Mouse (Mus musculus) intestine, embryonic 15.5 days (tissue): Measurements from ENCODE around the gene Zfp398. TPM values are rescaled to one million over a fixed set of nuclear protein-coding genes. Genes with fewer than 3 reads are reported as not detected.

Source experiments
- ATAC-seq: fragments of 200-750 bp; cut with Nextera tagmentation; 2 replicates; pipeline ENCODE4 v1.8.0; 2017; ENCODE audit warnings: moderate TSS enrichment, moderate library complexity
- H3K27ac ChIP-seq: fragments of 300-500 bp; sonication (generic); 2 replicates; pipeline ENCODE4 v1.5.1; 2015; ENCODE audit warnings: mild to moderate bottlenecking, inconsistent platforms
- H3K27me3 ChIP-seq: fragments of 300-500 bp; sonication (generic); replicated peaks from 2 replicates; pipeline ENCODE4 v1.6.1; 2015; ENCODE audit warnings: inconsistent platforms
- H3K36me3 ChIP-seq: fragments of 300-500 bp; sonication (generic); 2 replicates; pipeline ENCODE4 v1.6.1; 2015; ENCODE audit warnings: inconsistent platforms
- H3K4me1 ChIP-seq: fragments of 300-500 bp; sonication (generic); replicated peaks from 2 replicates; pipeline ENCODE4 v1.6.1; 2015; ENCODE audit warnings: inconsistent platforms
- H3K4me2 ChIP-seq: fragments of 300-500 bp; sonication (generic); replicated peaks from 2 replicates; pipeline ENCODE4 v1.6.1; 2015; ENCODE audit warnings: mild to moderate bottlenecking, inconsistent platforms
- H3K4me3 ChIP-seq: fragments of 300-500 bp; sonication (generic); replicated peaks from 2 replicates; pipeline ENCODE4 v1.5.1; 2015; ENCODE audit warnings: inconsistent platforms
- H3K9ac ChIP-seq: fragments of 300-500 bp; sonication (generic); 2 replicates; pipeline ENCODE4 v1.6.1; 2015; ENCODE audit warnings: inconsistent platforms
- H3K9me3 ChIP-seq: fragments of 300-500 bp; sonication (generic); 2 replicates; pipeline ENCODE4 v1.6.1; 2016; ENCODE audit warnings: inconsistent platforms
- WGBS: fragments of 180-500 bp; shearing (Covaris S2); methylation state at CpG from one replicate; pipeline ENCODE4 v1.1.7; 2015; 5-methylcytosine and 5-hydroxymethylcytosine counted together
- polyA plus RNA-seq: library from polyadenylated mRNA; unstranded; fragments of >200 nt; fragmentation: Nextera tagmentation; extraction: Ambion mirVana; gene quantifications from 2 replicates; pipeline ENCODE4 v1.2.1, GENCODE M21; 2015

Zfp398 gene
- polyA plus RNA-seq, result 6.8 and 8.2 TPM in 2 replicates

DNA sequence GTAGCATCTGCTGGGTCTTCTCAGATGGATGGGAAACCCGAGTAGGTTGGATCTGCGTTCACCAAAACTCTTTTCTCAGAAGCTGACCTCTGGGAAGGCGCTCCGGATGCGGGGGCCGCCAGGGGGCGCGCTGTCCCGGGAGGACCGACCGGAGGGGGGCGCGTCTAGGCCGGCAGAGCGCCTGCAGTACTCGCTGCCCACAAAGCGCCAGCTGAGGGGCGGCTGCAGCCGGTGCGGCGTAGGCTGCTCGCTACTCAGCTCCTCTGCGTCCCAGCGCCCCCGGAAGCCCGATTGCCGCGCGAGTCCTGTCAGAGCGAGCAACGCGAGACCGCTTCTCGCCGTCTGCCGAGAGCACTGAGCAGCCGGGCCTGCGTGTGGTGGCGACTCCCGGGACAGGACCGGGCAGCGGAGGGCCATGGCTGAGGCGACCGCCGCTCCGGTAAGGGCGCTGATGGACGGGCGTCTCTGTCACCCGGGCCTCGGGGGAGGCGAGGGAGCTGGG lies at the start of gene Zfp398:
Gene Zfp398, plus strand, starts transcription at position 180 of the 502 bp plus-strand sequence.
- H3K9ac ChIP-seq, result peak within 1 kb of the TSS; percentile 92
- peaks cover 3% of the 10 kb centered on the region; the same call in 1 of the 2 replicates for H3K4me1 ChIP-seq
- under 1% methylated on average over 52 of the region's 52 CpGs for WGBS
- H3K9me3 ChIP-seq, result no peaks in the 10 kb centered on the region
- no peaks in the 10 kb centered on the region for H3K27me3 ChIP-seq
- ATAC-seq, result peak; percentile 96
- H3K4me3 ChIP-seq, result peak within 1 kb of the TSS; percentile 90
- peak within 1 kb of the TSS; percentile 57 for H3K4me2 ChIP-seq
- H3K36me3 ChIP-seq, result no peaks in the 10 kb centered on the region
- peak within 1 kb of the TSS; percentile 97 for H3K27ac ChIP-seq

DNA sequence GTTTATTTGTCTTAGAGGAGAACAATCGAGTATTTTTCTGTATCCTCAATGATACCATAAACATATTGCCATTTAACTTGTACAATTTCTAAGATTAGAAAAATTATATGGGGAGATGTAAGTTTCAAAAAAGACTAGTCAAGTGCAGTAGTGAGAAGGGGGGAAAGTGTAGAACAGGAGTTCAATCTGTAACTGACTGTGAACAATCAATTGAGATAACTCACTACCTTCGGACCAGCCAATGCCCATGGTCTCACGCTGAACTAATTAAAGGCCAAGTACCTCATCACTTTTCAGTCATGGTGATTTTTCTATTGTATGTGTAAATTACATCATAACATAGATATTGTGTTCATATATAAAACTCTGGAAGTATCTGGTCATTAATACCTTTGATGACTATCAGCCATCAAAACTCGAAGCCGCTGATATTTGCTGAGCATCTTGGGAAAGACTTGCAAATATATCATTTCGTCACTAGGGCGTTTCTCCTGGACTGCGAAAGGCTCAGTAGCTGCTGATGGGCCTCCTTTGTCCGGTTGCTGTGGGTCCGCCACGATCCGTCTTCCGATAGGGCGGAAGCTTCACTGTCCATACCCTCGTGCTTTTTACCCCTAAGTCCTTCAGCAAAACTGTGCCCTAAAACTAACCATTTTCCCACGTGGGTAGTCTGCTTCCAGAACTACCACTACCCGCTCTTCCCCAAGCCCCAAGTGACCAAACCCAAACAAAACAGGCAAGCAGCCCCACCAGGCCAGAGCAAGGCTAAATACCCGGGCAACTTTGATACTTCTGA lies 47.3 kb upstream of the Zfp398 start:
- Histone ChIP-seq H3K4me3 (peak overlapping the region; percentile 45), H3K36me3 (no peaks in the 10 kb centered on the region), H3K4me1 (0 out of 2 replicates have a peak, but pooled peaks cover 2% of the 10 kb centered on the region), H3K27ac (peak overlapping the region; percentile 89), H3K4me2 (peak overlapping the region; percentile 66), H3K27me3 (no peaks in the 10 kb centered on the region), H3K9ac (peak overlapping the region; percentile 60), H3K9me3 (no peaks in the 10 kb centered on the region)
- peak; percentile 96 for ATAC-seq
- WGBS, result under 1% methylated on average over 18 of the region's 18 CpGs

DNA sequence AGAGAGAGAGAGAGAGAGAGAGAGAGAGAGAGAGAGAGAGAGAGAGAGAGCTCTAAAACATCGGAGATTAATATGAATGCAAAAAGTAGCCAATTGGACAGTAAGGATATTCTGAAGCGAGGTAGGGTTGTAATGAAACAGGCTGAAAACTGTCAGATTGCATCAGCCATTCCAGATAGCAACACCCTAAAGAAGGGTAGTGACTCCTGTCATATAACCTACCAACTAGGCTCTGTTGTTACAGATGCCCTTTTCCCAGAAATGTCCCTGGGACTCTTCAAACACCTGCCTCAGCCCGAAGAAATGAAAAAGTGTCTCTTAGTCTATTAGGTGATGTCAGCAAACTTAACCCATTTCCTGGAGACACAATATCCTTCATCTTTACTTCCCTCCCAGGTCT lies 46.6 kb upstream of the Zfp398 start:
- H3K27me3 ChIP-seq, result no peaks in the 10 kb centered on the region
- no peaks in the 10 kb centered on the region for H3K9me3 ChIP-seq
- H3K9ac ChIP-seq, result peak overlapping the region; percentile 60
- no peak for ATAC-seq
- H3K4me2 ChIP-seq, result peak overlapping the region; percentile 66
- H3K36me3 ChIP-seq, result no peaks in the 10 kb centered on the region
- H3K27ac ChIP-seq, result peak overlapping the region; percentile 89
- WGBS, result 21% methylated on average over 3 of the region's 3 CpGs
- H3K4me1 ChIP-seq, result 0 out of 2 replicates have a peak, but pooled peaks cover 2% of the 10 kb centered on the region
- peak overlapping the region; percentile 45 for H3K4me3 ChIP-seq

DNA sequence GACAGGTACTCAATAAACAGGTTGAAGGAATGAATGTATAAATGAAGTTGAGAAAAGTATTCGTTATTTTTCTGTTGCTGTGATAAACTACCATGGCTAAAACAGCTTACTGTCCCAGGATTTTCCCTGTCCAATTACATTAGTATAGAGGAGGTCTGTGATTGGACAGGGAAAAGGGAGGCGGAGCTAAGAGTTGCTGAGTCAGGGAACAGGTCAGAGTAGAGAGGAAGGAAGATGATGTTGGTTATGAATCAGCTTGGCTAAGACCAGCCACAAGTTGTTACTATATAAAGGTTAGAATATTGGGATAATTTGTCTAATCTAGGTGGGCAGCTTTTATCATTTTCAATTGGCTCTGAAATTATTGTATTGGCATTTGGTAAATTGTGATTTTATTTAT lies 44.7 kb upstream of the Zfp398 start:
- H3K4me2 ChIP-seq, result no peak overlapping the region
- no peak overlapping the region for H3K27ac ChIP-seq
- H3K4me3 ChIP-seq, result no peak overlapping the region
- H3K4me1 ChIP-seq, result 0 out of 2 replicates have a peak, but pooled peaks cover 2% of the 10 kb centered on the region
- no peaks in the 10 kb centered on the region for H3K27me3 ChIP-seq
- H3K36me3 ChIP-seq, result peaks cover 8% of the 10 kb centered on the region
- no peak for ATAC-seq
- no peak overlapping the region for H3K9ac ChIP-seq
- no peaks in the 10 kb centered on the region for H3K9me3 ChIP-seq
- 46% methylated on average over 2 of the region's 2 CpGs for WGBS

DNA sequence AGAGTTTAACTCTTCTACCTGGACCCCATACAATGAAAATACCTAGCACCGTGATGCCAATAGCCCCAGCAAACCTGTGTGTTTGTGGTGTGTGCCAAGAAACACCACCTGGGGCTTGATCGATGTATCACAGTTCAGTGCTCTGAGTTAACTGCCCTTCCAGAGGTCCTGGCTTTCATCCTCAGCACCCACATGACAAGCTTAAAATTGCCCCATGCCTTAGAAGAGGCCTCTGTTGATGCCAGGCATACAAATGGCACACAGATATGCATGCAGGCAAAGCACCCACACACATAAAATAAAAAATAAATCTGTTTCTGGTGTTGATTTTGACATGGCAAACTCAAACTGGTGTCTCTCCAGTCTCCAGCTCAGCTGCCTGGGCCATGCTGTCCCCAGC lies 42.9 kb upstream of the Zfp398 start:
- Histone ChIP-seq H3K4me3 (no peak overlapping the region), H3K27ac (no peak overlapping the region), H3K4me2 (no peak overlapping the region), H3K9ac (no peak overlapping the region), H3K27me3 (no peaks in the 10 kb centered on the region), H3K9me3 (no peaks in the 10 kb centered on the region), H3K4me1 (0 out of 2 replicates have a peak, but pooled peaks cover 2% of the 10 kb centered on the region), H3K36me3 (peaks cover 23% of the 10 kb centered on the region)
- no peak for ATAC-seq
- 96% methylated on average over 2 of the region's 2 CpGs for WGBS

DNA sequence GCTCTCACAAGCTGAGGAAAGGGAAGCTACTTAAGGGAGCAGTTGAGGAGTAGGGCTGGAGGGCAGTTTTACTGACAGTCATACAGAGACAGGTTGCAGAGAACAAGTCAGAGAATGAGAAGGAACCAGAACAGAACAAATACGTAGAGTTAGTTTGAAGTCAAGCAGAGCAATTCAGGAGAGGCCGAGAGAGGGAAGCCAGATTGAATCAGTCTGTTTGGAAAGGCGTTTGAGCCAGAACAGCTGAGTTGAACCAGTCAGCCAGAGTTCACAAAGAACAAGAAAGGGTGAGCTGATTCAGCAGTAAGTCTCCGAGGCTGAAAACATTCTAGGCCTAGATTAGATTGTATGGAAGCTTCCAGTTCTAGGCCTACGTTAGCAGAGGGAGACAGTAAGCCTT lies 42.2 kb upstream of the Zfp398 start:
- H3K36me3 ChIP-seq, result peaks cover 28% of the 10 kb centered on the region
- no peak overlapping the region for H3K27ac ChIP-seq
- WGBS, result 43% methylated on average over 5 of the region's 5 CpGs
- H3K9me3 ChIP-seq, result no peaks in the 10 kb centered on the region
- no peak overlapping the region for H3K4me3 ChIP-seq
- H3K9ac ChIP-seq, result no peak overlapping the region
- H3K4me1 ChIP-seq, result 0 out of 2 replicates have a peak, but pooled peaks cover 2% of the 10 kb centered on the region
- H3K4me2 ChIP-seq, result no peak overlapping the region
- ATAC-seq, result no peak
- H3K27me3 ChIP-seq, result no peaks in the 10 kb centered on the region

DNA sequence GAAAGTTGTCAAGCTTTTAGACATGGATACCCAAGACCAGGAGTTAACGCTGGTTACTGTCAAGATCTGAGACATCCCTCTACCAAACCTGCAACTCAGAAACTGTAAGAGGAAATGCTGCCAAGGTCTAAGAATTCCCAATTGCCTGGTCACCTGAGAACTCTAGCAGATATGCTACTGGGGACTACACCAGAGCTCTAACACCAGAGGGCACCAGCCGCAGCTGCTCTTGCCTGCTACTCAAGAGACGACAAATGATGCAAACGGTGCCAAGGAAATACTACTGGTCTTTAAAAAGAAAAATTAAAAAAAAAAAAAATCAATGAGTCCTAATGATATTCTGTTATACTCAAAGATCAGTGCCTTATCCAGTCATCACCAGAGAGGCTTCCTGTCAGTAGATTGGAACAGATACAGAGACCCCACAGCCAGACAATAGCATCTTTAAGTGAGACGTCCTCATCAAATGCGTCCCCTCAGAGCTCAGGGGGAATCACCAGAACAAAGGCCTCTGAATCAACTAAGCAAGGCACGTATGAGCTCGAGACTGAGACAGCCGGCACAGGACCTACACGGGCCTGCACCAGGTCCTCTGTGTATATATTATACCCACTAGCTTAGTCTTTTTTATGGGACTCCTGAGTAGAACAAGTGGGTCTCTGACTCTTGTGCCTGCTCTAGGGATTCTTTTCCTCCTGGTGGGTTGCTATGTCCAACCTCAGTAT lies 41.2 kb upstream of the Zfp398 start:
- no peaks in the 10 kb centered on the region for H3K9me3 ChIP-seq
- H3K27me3 ChIP-seq, result no peaks in the 10 kb centered on the region
- ATAC-seq, result 0 out of 2 replicates have a peak, but pooled peaks have one; percentile 32
- H3K4me2 ChIP-seq, result no peak overlapping the region
- 67% methylated on average over 10 of the region's 10 CpGs for WGBS
- no peak overlapping the region for H3K4me3 ChIP-seq
- no peak overlapping the region for H3K9ac ChIP-seq
- H3K27ac ChIP-seq, result no peak overlapping the region
- H3K4me1 ChIP-seq, result no peaks in the 10 kb centered on the region
- H3K36me3 ChIP-seq, result peaks cover 37% of the 10 kb centered on the region

DNA sequence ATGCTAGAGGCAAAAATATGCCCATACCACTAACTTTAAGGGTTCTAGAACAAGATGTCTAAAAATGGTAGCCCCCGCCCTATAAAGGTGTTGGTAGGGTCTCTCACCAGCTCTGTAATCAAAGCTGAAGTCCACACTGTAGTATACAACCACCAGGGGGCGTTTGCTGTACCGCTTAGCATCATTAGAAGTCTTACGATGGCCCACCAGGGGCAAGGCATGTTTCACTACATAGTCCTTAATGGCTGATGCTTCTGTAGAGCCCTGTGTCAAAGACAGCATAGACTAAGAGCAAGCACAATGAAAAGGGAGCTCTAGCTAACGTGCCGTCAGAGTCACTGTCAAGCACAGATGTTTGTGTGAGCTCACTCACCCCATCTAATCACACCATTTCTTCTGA lies 36.4 kb upstream of the Zfp398 start:
- no peak overlapping the region for H3K9ac ChIP-seq
- H3K36me3 ChIP-seq, result peaks cover 75% of the 10 kb centered on the region
- no peaks in the 10 kb centered on the region for H3K27me3 ChIP-seq
- H3K9me3 ChIP-seq, result no peaks in the 10 kb centered on the region
- WGBS, result 48% methylated on average over 6 of the region's 6 CpGs
- no peak overlapping the region for H3K4me2 ChIP-seq
- no peak overlapping the region for H3K4me3 ChIP-seq
- no peaks in the 10 kb centered on the region for H3K4me1 ChIP-seq
- peak; percentile 40; the same call in 1 of the 2 replicates for ATAC-seq
- H3K27ac ChIP-seq, result no peak overlapping the region

DNA sequence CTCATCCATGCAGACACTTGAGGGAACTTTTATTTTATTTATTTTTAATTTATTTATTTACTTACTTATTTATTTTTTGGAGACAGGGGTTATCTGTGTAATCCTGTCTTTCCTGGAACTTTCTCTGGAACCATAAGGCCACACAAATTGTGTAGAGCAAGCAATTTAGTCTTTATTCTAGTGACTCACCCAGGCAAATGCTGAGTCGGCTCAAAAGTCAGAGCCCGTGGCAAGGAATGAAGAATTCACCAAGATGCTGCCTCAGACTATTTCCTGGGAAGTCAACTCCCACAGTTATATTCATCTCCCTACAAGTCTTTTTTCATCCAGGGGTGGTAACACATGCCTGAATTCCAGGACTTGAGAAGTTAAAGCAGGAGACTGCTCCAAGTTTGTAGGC lies 29.9 kb upstream of the Zfp398 start:
- H3K27ac ChIP-seq, result no peak overlapping the region
- no peaks in the 10 kb centered on the region for H3K9me3 ChIP-seq
- H3K9ac ChIP-seq, result no peak overlapping the region
- H3K27me3 ChIP-seq, result no peaks in the 10 kb centered on the region
- no peak overlapping the region for H3K4me2 ChIP-seq
- 70% methylated on average over 2 of the region's 2 CpGs for WGBS
- H3K36me3 ChIP-seq, result peaks cover 46% of the 10 kb centered on the region
- peaks cover 7% of the 10 kb centered on the region; the same call in 1 of the 2 replicates for H3K4me1 ChIP-seq
- H3K4me3 ChIP-seq, result no peak overlapping the region
- no peak for ATAC-seq

DNA sequence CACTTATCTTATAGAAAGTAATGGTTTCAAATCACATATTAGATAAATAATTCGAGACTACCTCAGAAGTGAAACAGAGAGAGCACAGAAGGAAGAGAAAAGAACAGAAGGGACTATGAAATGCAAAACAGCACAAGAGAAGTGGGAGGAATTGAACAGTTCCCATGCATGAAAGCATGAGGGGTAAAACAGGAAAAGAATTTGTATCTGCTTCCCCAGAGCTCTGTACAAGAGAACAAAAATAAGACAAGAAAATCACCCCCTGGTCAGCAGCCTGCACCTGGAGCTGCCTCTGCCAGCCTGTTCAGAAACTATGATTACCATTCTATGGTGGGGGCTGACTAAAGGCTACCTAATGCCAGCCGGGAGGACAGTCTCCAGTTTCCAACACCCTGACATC lies 28.0 kb upstream of the Zfp398 start:
- no peak for ATAC-seq
- no peak overlapping the region for H3K4me2 ChIP-seq
- H3K9me3 ChIP-seq, result no peaks in the 10 kb centered on the region
- H3K4me3 ChIP-seq, result no peak overlapping the region
- no peak overlapping the region for H3K9ac ChIP-seq
- H3K4me1 ChIP-seq, result peaks cover 11% of the 10 kb centered on the region; the same call in 1 of the 2 replicates
- H3K27ac ChIP-seq, result no peak overlapping the region
- H3K27me3 ChIP-seq, result no peaks in the 10 kb centered on the region
- H3K36me3 ChIP-seq, result peaks cover 35% of the 10 kb centered on the region
- WGBS, result 84% methylated on average over 2 of the region's 2 CpGs

DNA sequence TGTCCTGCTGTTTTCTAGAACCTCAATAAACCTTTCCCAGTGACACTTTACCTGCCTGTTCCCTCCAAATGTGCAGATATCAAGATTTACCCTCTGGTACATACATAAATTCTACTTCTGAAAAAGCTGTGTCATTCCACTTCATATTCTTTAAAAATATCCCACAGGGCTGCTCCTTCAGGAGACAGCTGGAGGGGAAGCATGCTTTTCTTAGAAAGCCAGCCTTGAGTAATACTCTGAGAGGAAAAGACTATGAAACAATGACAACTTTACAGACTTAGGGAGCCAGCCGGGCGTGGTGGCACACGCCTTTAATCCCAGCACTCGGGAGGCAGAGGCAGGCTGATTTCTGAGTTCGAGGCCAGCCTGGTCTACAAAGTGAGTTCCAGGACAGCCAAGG lies 26.9 kb upstream of the Zfp398 start:
- H3K4me2 ChIP-seq, result no peak overlapping the region
- no peaks in the 10 kb centered on the region for H3K9me3 ChIP-seq
- no peak overlapping the region for H3K4me3 ChIP-seq
- ATAC-seq, result no peak
- WGBS, result 89% methylated on average over 5 of the region's 5 CpGs
- H3K36me3 ChIP-seq, result peaks cover 24% of the 10 kb centered on the region
- no peaks in the 10 kb centered on the region for H3K27me3 ChIP-seq
- H3K4me1 ChIP-seq, result peaks cover 11% of the 10 kb centered on the region; the same call in 1 of the 2 replicates
- H3K9ac ChIP-seq, result no peak overlapping the region
- no peak overlapping the region for H3K27ac ChIP-seq

DNA sequence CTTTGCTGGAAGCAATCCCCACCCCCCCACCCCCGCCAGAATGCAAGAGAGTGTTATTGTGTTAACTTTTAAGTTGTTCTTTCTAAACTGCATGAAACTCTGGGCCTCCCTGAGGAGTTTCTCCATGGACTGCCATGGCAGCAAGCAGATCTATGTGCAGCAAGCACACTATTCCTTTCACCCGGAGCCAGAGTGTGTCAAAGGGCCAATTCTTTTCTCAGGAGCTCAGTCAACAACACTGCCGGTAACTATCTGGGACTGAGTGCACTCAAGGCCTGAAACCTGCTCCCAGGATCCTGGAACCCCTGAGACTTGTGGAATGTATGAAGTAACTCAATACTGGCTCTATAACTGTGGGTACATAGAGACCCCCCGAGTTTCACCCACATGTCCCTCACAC lies 26.4 kb upstream of the Zfp398 start:
- WGBS, result 77% methylated on average over 4 of the region's 4 CpGs
- H3K27ac ChIP-seq, result no peak overlapping the region
- no peaks in the 10 kb centered on the region for H3K27me3 ChIP-seq
- no peak overlapping the region for H3K4me2 ChIP-seq
- H3K4me1 ChIP-seq, result peaks cover 11% of the 10 kb centered on the region; the same call in 1 of the 2 replicates
- H3K9ac ChIP-seq, result no peak overlapping the region
- H3K36me3 ChIP-seq, result peaks cover 19% of the 10 kb centered on the region
- H3K9me3 ChIP-seq, result no peaks in the 10 kb centered on the region
- no peak overlapping the region for H3K4me3 ChIP-seq
- ATAC-seq, result no peak
